Mouse (Mus musculus) liver, adult (tissue): Measurements from ENCODE around the gene U2af1l4.

Experiments
- GATA4 ChIP-seq: IDR thresholded peaks from 2 replicates; pipeline ENCODE4 v1.6.1; 2014; ENCODE audit warnings: mild to moderate bottlenecking, low read length; ENCODE audit not compliant: insufficient replicate concordance

The U2af1l4 gene

GRCm38 (mm10) chr7:30562526-30563116, 480 bp upstream of the U2af1l4 start:
- TF ChIP-seq GATA4, result no peak

- TF ChIP-seq GATA4, result no peak
These were observed 792 bp downstream of the U2af1l4 start for GRCm38 (mm10) chr7:30563906-30564280.

- no peak for TF ChIP-seq GATA4
These were observed 2.0 kb downstream of the U2af1l4 start, which contains the start of gene Igflr1 for GRCm38 (mm10) chr7:30564970-30565571. TSS of gene Igflr1 (plus strand) at chr7:30565427.

GRCm38 (mm10) chr7:30566033-30566432, 2.9 kb downstream of the U2af1l4 start:
- TF ChIP-seq GATA4, result no peak

GRCm38 (mm10) chr7:30567555-30567954, 4.5 kb downstream of the U2af1l4 start:
- no peak for TF ChIP-seq GATA4

- no peak for TF ChIP-seq GATA4
These were observed 9.3 kb downstream of the U2af1l4 start for GRCm38 (mm10) chr7:30572389-30572788.

GRCm38 (mm10) chr7:30572969-30573368, 9.9 kb downstream of the U2af1l4 start:
- TF ChIP-seq GATA4, result no peak

- TF ChIP-seq GATA4, result no peak
These were observed 16.8 kb downstream of the U2af1l4 start for GRCm38 (mm10) chr7:30579950-30580349.

- TF ChIP-seq GATA4, result no peak
These were observed 18.4 kb downstream of the U2af1l4 start for GRCm38 (mm10) chr7:30581547-30581946.

- TF ChIP-seq GATA4, result no peak
These were observed 21.2 kb downstream of the U2af1l4 start for GRCm38 (mm10) chr7:30584339-30584738.

GRCm38 (mm10) chr7:30585170-30585569, 22.1 kb downstream of the U2af1l4 start:
- no peak for TF ChIP-seq GATA4

GRCm38 (mm10) chr7:30586455-30587020, 23.4 kb downstream of the U2af1l4 start:
- TF ChIP-seq GATA4, result no peak

GRCm38 (mm10) chr7:30587842-30588667, 25.0 kb downstream of the U2af1l4 start:
- no peak for TF ChIP-seq GATA4

GRCm38 (mm10) chr7:30588676-30589434, 25.8 kb downstream of the U2af1l4 start, which contains the start of gene Kmt2b:
TSS of gene Kmt2b (minus strand) at chr7:30588726.
- no peak for TF ChIP-seq GATA4
